Mouse (Mus musculus): Measurements from ENCODE around the gene Gpr153. TPM values are rescaled to one million over a fixed set of nuclear protein-coding genes. Genes with fewer than 3 reads are reported as not detected.
A peak's percentile ranks its signal among the peaks of the same experiment; 100 is the strongest.

Gene Gpr153
- polyA plus RNA-seq, 1 experiment from 2014 or later, result 6.7 TPM

DNA sequence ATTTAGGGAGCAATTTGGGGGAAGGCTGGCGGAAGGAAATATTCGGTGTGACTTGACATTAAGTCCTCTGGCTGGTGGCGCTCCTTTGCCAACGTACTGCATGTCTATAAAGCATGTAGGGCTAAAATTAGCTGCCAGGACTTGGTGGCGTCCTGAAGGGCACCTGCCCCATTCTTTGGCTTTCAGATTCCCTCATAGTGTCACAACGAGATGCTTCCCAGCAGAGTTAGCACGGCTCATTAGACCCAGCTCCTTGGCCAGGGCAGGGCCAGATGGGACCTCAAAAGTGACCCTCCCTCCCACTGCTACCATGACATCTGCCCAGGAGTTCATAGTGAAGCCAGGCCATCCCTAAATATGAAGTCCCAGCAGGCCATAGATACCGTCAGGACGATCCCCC lies 3.4 kb upstream of the Gpr153 start:
- no peak for ATAC-seq
- no peak overlapping the region for H3K4me3 ChIP-seq (ENCODE audit: low read depth, low read length)
- DNase-seq (ENCODE audit: low spot score), result no peak
- H3K27ac ChIP-seq (ENCODE audit: low read depth, low read length), result no peak overlapping the region
- peaks cover 19% of the 10 kb centered on the region for H3K27me3 ChIP-seq (replicated peaks; ENCODE audit: control insufficient read depth, insufficient read depth, low read length)
- 81% methylated on average over 9 of the region's 9 CpGs for WGBS
- H3K4me1 ChIP-seq (ENCODE audit: control insufficient read depth, insufficient read depth, low read length), result peaks cover 10% of the 10 kb centered on the region; the same call in 1 of the 2 replicates
- H3K4me2 ChIP-seq (ENCODE audit: low read length), result no peak overlapping the region
- H3K9ac ChIP-seq (ENCODE audit: low read length), result no peak overlapping the region
- H3K36me3 ChIP-seq (ENCODE audit: control insufficient read depth, insufficient read depth, low read length), result no peaks in the 10 kb centered on the region
- no peaks in the 10 kb centered on the region for H3K9me3 ChIP-seq (replicated peaks; ENCODE audit: control insufficient read depth, low read length)

DNA sequence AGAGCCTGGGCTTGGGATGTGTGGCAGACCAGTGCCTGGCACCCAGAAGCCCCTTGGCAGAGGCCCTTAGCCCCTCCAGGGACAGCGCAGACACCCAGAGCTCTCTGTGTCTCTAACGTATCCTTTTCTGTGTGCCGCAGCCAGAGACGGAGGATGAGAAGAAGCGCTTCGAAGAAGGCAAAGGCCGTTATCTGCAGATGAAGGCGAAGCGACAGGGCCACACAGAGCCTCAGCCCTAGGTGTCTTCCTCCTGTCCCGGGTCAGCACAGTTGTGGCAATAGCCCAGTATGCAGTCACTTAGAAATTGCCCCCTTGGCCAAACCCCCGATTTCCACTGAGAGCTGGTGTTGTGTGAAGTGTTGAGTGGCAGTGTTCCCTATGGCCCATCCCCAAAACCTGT lies 2.7 kb upstream of the Gpr153 start:
- Histone ChIP-seq H3K9ac (ENCODE audit: low read length) (no peak overlapping the region), H3K9me3 (replicated peaks; ENCODE audit: control insufficient read depth, low read length) (no peaks in the 10 kb centered on the region), H3K27me3 (replicated peaks; ENCODE audit: control insufficient read depth, insufficient read depth, low read length) (peaks cover 25% of the 10 kb centered on the region), H3K4me1 (ENCODE audit: control insufficient read depth, insufficient read depth, low read length) (peaks cover 10% of the 10 kb centered on the region; the same call in 1 of the 2 replicates), H3K4me3 (ENCODE audit: low read depth, low read length) (no peak overlapping the region), H3K4me2 (ENCODE audit: low read length) (no peak overlapping the region), H3K36me3 (ENCODE audit: control insufficient read depth, insufficient read depth, low read length) (no peaks in the 10 kb centered on the region), H3K27ac (ENCODE audit: low read depth, low read length) (no peak overlapping the region)
- WGBS, result 88% methylated on average over 11 of the region's 11 CpGs
- DNase-seq (ENCODE audit: low spot score), result no peak
- ATAC-seq, result no peak

DNA sequence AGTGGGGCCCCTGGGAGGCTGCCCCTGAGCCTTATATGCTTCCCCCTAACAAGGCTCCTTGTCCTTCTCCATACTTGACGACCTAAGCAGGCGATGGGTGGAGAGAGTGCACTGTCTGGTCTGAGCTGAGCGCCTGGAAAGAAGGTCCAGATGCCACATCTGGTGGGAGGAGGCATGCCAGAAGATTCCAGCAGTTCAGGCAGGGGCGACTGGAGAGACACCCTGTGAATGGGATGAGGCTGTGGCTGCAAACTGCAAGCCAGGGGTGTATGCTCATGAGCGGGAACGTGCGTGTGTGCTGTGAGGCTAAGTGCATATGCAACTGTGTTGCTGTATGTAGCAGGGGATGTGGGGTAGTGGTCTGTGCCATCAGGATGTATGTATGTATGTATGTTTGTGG lies 2.0 kb upstream of the Gpr153 start:
- no peak for ATAC-seq
- WGBS, result 73% methylated on average over 7 of the region's 7 CpGs
- no peak overlapping the region for H3K4me3 ChIP-seq (ENCODE audit: low read depth, low read length)

DNA sequence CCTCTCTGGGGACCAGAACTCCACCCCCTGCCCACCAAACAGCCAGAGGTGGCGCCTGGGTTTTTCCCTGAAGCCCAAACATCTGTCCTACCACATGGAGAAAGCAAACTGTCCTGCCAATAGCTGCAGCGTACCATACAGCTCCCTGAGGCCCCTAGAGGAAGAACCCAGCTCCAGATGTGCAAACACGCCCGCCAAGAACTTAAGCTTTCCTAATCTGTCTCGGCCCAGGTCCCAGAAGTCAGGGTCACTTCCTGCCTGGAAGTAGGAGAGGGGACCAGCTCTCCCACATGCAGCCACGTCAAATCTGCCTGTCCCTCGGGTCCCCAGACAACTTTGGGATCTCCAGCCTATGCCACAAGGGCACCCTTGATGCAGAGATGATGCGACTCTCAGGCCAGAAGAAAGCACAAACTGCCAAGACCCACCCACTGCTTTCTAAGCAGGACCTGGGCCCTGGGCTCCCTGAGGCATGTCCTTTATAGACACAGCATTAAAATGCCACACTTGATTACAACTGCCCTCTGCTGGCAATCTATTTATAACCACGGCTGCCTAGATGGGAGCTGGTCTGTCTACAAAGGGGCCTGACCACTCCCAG lies 1.5 kb upstream of the Gpr153 start:
- Histone ChIP-seq H3K27me3 (replicated peaks; ENCODE audit: control insufficient read depth, insufficient read depth, low read length) (peaks cover 25% of the 10 kb centered on the region), H3K27ac (ENCODE audit: low read depth, low read length) (no peak overlapping the region), H3K4me3 (ENCODE audit: low read depth, low read length) (no peak overlapping the region), H3K4me2 (ENCODE audit: low read length) (no peak overlapping the region), H3K9me3 (replicated peaks; ENCODE audit: control insufficient read depth, low read length) (no peaks in the 10 kb centered on the region), H3K4me1 (ENCODE audit: control insufficient read depth, insufficient read depth, low read length) (peaks cover 8% of the 10 kb centered on the region; the same call in 1 of the 2 replicates), H3K9ac (ENCODE audit: low read length) (no peak overlapping the region), H3K36me3 (ENCODE audit: control insufficient read depth, insufficient read depth, low read length) (no peaks in the 10 kb centered on the region)
- peak; percentile 54 for DNase-seq (ENCODE audit: low spot score)
- ATAC-seq, result no peak
- WGBS, result 43% methylated on average over 9 of the region's 9 CpGs

More for the DNA sequence above, 2.0 kb upstream of the Gpr153 start:
- Histone ChIP-seq H3K4me1 (ENCODE audit: control insufficient read depth, insufficient read depth, low read length) (peaks cover 10% of the 10 kb centered on the region; the same call in 1 of the 2 replicates), H3K27ac (ENCODE audit: low read depth, low read length) (no peak overlapping the region), H3K27me3 (replicated peaks; ENCODE audit: control insufficient read depth, insufficient read depth, low read length) (peaks cover 25% of the 10 kb centered on the region), H3K9ac (ENCODE audit: low read length) (no peak overlapping the region), H3K4me2 (ENCODE audit: low read length) (no peak overlapping the region), H3K36me3 (ENCODE audit: control insufficient read depth, insufficient read depth, low read length) (no peaks in the 10 kb centered on the region), H3K9me3 (replicated peaks; ENCODE audit: control insufficient read depth, low read length) (no peaks in the 10 kb centered on the region)
- no peak for DNase-seq (ENCODE audit: low spot score)

DNA sequence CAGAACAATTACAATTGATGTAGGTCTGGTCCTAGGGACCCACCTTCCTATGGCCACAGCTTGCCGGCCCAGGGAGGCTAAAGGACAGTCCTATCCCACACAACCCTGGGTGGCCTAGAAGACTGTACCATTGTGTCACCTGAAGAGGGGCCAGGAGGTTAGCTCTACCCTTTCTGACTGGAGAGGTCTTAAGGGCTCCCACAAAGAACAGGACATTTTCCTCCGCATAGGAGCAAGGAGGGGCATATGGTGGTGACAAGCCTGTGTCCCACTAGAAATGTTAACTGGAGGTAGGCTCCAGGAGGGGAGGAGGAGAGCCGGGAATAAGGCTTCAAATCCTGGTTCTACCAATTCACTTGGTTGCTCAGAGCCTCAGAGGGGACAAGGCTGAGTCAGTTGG lies 841 bp upstream of the Gpr153 start:
- H3K9ac ChIP-seq (ENCODE audit: low read length), result no peak overlapping the region
- peaks cover 25% of the 10 kb centered on the region for H3K27me3 ChIP-seq (replicated peaks; ENCODE audit: control insufficient read depth, insufficient read depth, low read length)
- H3K4me1 ChIP-seq (ENCODE audit: control insufficient read depth, insufficient read depth, low read length), result peaks cover 7% of the 10 kb centered on the region; the same call in 1 of the 2 replicates
- no peak overlapping the region for H3K27ac ChIP-seq (ENCODE audit: low read depth, low read length)
- H3K36me3 ChIP-seq (ENCODE audit: control insufficient read depth, insufficient read depth, low read length), result no peaks in the 10 kb centered on the region
- DNase-seq (ENCODE audit: low spot score) (no peak), ATAC-seq (no peak)
- H3K4me3 ChIP-seq (ENCODE audit: low read depth, low read length), result no peak overlapping the region
- H3K9me3 ChIP-seq (replicated peaks; ENCODE audit: control insufficient read depth, low read length), result no peaks in the 10 kb centered on the region
- WGBS, result 16% methylated on average over 3 of the region's 3 CpGs
- H3K4me2 ChIP-seq (ENCODE audit: low read length), result no peak overlapping the region

DNA sequence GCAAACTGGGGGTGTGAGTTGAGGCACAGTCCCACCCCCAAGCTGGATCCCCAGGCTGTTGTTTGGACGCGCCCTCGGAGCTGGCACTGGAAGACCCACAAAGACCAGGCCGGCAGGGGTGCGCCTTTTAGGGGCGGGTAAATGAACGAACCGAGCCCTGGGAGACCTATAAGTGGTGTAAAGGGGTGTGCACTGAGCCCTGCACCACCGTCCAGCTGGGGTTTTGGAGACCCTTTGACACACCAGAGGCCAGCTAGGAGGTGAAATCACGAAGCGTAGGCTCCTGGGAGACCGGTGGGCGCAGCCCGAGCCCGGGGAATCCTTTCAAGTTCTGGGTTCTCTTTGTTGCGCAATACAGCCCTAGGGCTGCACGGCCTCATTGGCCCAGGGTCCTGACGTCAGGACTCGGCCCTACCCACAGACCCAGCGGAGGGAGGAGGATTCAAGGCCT lies 674 bp downstream of the Gpr153 start:
- peak overlapping the region; percentile 71 for H3K9ac ChIP-seq (ENCODE audit: low read length)
- no peak for DNase-seq (ENCODE audit: low spot score)
- peak; percentile 49; the same call in 1 of the 2 replicates for ATAC-seq
- peaks cover 26% of the 10 kb centered on the region for H3K27me3 ChIP-seq (replicated peaks; ENCODE audit: control insufficient read depth, insufficient read depth, low read length)
- peak overlapping the region; percentile 93 for H3K4me2 ChIP-seq (ENCODE audit: low read length)
- H3K36me3 ChIP-seq (ENCODE audit: control insufficient read depth, insufficient read depth, low read length), result no peaks in the 10 kb centered on the region
- peaks cover 7% of the 10 kb centered on the region; the same call in 1 of the 2 replicates for H3K4me1 ChIP-seq (ENCODE audit: control insufficient read depth, insufficient read depth, low read length)
- 2% methylated on average over 20 of the region's 20 CpGs for WGBS
- peak overlapping the region; percentile 51 for H3K4me3 ChIP-seq (ENCODE audit: low read depth, low read length)
- no peak overlapping the region for H3K27ac ChIP-seq (ENCODE audit: low read depth, low read length)
- H3K9me3 ChIP-seq (replicated peaks; ENCODE audit: control insufficient read depth, low read length), result no peaks in the 10 kb centered on the region

DNA sequence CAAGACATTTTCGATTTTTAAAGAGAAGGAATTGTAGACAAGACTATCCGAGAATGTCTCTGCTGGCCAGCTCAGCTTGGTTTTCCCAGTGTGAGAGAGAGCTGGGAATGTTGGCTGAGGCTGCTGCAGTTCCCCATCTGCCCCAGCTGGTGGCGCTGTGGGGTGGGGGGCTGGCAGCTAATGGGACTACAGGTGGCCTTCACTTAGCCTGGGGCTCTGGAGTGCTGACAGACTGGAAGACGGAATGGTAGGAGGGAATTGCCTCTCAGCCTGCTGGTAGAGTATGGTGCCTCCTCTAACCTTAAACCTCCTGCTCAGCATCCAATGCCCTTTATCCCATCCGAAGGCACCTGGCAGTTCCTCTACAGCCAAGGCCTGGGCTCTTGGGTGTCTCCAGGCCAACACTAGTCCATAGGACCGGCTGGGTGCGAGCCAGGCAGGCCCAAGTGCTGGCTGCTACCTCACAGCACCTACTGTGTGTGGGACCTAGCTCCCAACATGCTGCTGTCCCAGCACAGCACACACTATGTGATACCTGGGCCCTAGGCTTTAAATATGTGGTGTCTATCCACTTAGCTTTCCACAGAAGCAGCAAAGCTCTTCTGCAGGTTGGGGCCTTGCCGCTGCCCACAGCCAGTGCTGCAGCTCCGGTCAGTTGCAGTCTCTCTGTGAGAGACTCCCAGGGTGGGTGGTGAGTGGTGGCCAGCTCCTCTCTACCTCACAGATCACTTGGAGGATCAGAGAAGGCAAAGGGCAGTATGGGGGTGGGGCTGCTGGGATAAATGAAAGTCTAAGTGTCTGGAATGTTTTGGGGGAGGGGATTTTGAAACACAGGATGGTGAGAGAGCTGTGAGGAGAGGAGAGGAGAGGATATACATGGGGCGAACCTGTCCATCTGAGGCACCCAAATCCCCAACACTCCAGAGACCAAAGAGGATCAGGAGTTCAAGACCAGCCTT lies 2.6 kb downstream of the Gpr153 start:
- H3K4me2 ChIP-seq (ENCODE audit: low read length), result no peak overlapping the region
- no peak for ATAC-seq
- H3K9me3 ChIP-seq (replicated peaks; ENCODE audit: control insufficient read depth, low read length), result no peaks in the 10 kb centered on the region
- 51% methylated on average over 10 of the region's 10 CpGs for WGBS
- no peaks in the 10 kb centered on the region for H3K36me3 ChIP-seq (ENCODE audit: control insufficient read depth, insufficient read depth, low read length)
- H3K9ac ChIP-seq (ENCODE audit: low read length), result no peak overlapping the region
- DNase-seq (ENCODE audit: low spot score), result no peak
- no peak overlapping the region for H3K4me3 ChIP-seq (ENCODE audit: low read depth, low read length)
- peaks cover 42% of the 10 kb centered on the region for H3K27me3 ChIP-seq (replicated peaks; ENCODE audit: control insufficient read depth, insufficient read depth, low read length)
- H3K4me1 ChIP-seq (ENCODE audit: control insufficient read depth, insufficient read depth, low read length), result peaks cover 7% of the 10 kb centered on the region; the same call in 1 of the 2 replicates
- no peak overlapping the region for H3K27ac ChIP-seq (ENCODE audit: low read depth, low read length)

DNA sequence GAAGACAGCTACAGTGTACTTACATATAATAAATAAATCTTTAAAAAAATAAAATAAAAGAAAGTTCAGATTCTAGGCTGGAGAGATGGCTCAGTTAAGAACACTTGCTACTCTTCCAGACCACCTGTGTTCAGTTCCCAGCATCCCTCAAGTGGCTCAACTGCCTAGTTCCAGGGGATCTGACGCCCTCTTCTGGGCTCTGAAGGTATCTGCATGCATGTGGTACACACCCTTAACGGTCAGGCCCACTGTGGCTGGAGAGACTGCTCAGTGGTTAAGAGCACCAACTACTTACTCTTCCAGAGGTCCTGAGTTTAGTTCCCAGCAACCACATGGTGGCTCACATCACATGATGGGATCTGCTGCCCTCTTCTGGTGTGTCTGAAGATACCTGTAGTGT lies 3.9 kb downstream of the Gpr153 start:
- H3K4me3 ChIP-seq (ENCODE audit: low read depth, low read length), result no peak overlapping the region
- no peaks in the 10 kb centered on the region for H3K36me3 ChIP-seq (ENCODE audit: control insufficient read depth, insufficient read depth, low read length)
- peaks cover 9% of the 10 kb centered on the region for H3K4me1 ChIP-seq (ENCODE audit: control insufficient read depth, insufficient read depth, low read length)
- 65% methylated on average over 2 of the region's 2 CpGs for WGBS
- H3K9ac ChIP-seq (ENCODE audit: low read length), result no peak overlapping the region
- no peak overlapping the region for H3K4me2 ChIP-seq (ENCODE audit: low read length)
- DNase-seq (ENCODE audit: low spot score), result no peak
- H3K27ac ChIP-seq (ENCODE audit: low read depth, low read length), result no peak overlapping the region
- H3K27me3 ChIP-seq (replicated peaks; ENCODE audit: control insufficient read depth, insufficient read depth, low read length), result peaks cover 54% of the 10 kb centered on the region
- H3K9me3 ChIP-seq (replicated peaks; ENCODE audit: control insufficient read depth, low read length), result no peaks in the 10 kb centered on the region
- no peak for ATAC-seq

DNA sequence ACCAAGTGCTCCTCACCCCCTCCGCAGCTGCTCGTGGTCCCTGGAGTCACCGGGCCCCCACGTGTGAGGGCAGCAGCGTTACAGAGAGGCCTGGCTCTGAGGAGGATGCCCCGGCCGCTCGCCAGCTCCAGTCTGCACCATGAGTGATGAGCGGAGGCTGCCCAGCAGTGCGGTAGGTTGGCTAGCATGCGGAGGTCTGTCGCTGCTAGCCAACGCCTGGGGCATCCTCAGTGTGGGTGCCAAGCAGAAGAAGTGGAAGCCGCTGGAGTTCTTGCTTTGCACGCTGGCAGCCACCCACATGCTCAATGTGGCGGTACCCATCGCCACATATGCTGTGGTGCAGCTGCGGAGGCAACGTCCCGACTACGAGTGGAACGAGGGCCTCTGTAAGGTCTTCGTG lies 5.0 kb downstream of the Gpr153 start:
- Histone ChIP-seq H3K4me2 (ENCODE audit: low read length) (no peak overlapping the region), H3K27me3 (replicated peaks; ENCODE audit: control insufficient read depth, insufficient read depth, low read length) (peaks cover 62% of the 10 kb centered on the region), H3K36me3 (ENCODE audit: control insufficient read depth, insufficient read depth, low read length) (no peaks in the 10 kb centered on the region), H3K9me3 (replicated peaks; ENCODE audit: control insufficient read depth, low read length) (no peaks in the 10 kb centered on the region), H3K4me1 (ENCODE audit: control insufficient read depth, insufficient read depth, low read length) (peaks cover 8% of the 10 kb centered on the region), H3K4me3 (ENCODE audit: low read depth, low read length) (no peak overlapping the region), H3K27ac (ENCODE audit: low read depth, low read length) (no peak overlapping the region), H3K9ac (ENCODE audit: low read length) (no peak overlapping the region)
- WGBS, result 84% methylated on average over 23 of the region's 23 CpGs
- DNase-seq (ENCODE audit: low spot score) (no peak), ATAC-seq (no peak)
